Mouse (Mus musculus): Measurements from ENCODE around the gene Mysm1.
A peak's percentile ranks its signal among the peaks of the same experiment; 100 is the strongest.

Gene Mysm1

GRCm38 (mm10) chr4:94952773-94953172 is 26.1 kb downstream of the Mysm1 start:
- no peak for DNase-seq (ENCODE audit: low read depth, low spot score)

- peak; percentile 50 for DNase-seq (ENCODE audit: low read depth, low spot score)
Measured at GRCm38 (mm10) chr4:94941221-94941855, 37.6 kb downstream of the Mysm1 start.

GRCm38 (mm10) chr4:94928743-94929142 is 50.2 kb downstream of the Mysm1 start, which contains the start of gene Eqtn:
Gene Eqtn, minus strand, starts transcription at chr4:94928843.
- DNase-seq (ENCODE audit: low read depth, low spot score), result no peak

- DNase-seq (ENCODE audit: low read depth, low spot score), result no peak
Measured at GRCm38 (mm10) chr4:94901780-94902179, 77.1 kb downstream of the Mysm1 start.

- no peak for DNase-seq (ENCODE audit: low read depth, low spot score)
Measured at GRCm38 (mm10) chr4:94900744-94901143, 78.2 kb downstream of the Mysm1 start.

Measured in WW6 (cell line).